Mouse (Mus musculus) c-Kit-positive CD71-positive TER-119-positive erythroid progenitor cells, embryonic 14.5 days (primary cell): ENCODE measurements around the gene Klk1b26.
"Not testable (repeated sequence)": the region's sequence is repeated elsewhere in the genome, so short reads cannot be mapped to it uniquely, and the experiment has no call there.

Experiments
- DNase-seq: peaks from one replicate; pipeline ENCODE4 v3.0.0-alpha.2; 2013; ENCODE audit warnings: low spot score

Klk1b26 gene

DNA sequence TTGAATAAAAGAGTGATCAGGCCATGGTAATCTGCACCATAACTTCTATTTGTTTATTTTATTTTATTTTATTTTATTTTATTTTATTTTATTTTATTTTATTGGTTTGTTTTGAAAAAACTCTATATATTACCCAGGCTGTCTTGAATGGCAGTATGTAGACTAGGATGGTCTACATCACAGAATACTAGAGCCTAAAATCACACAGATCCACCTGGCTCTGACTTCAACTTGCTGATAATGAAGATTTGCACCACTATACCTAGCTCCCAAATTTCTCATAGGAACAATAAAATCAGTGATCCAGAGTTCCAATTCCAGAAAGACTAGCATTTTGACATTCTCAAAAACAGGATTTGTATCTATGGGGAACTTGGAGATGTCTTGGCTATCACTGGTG is at the start of gene Klk1b26:
Gene Klk1b26, plus strand, starts transcription at position 301 of the 400 bp plus-strand sequence.
- DNase-seq, result not testable (repeated sequence)

DNA sequence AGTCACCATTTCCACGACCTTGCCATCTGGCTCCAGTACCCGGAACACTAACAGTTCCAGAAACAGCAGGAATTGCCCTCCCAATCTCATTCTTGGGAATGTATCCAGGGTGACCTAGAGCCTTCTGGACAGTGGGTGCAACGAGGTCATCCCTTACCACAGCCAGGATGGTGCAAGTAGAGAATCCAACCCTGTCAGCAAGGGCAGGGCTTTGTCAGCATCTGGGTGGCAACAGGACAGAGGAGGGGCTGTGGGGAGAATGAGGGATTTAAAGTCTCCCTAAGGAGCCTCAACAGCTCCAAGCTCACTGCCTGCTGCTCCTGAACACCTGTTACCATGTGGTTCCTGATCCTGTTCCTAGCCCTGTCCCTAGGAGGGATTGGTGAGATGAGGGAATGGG is 45.5 kb upstream of the Klk1b26 start, which contains the start of gene Klk1b1:
Gene Klk1b1, plus strand, starts transcription at position 301 of the 400 bp plus-strand sequence.
- no peak for DNase-seq

DNA sequence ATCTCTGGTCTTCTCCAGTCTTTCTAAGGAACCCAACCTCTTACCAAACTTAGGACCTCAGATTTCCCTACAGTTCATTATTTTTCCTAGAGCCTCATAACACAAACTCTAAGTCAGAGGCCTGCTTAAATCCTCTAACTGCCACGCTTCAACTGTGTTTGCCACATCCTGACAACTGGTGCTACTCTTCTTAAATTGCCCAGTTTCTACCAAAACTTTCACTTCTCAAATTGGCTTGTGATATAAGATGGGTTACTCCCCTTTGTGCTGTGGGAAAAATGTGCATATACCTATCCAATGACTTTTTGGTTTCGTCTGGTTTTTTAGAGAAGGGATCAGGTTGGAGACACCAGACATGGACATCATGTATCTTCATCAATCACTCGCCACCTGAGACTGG is 44.9 kb upstream of the Klk1b26 start:
- DNase-seq, result no peak

DNA sequence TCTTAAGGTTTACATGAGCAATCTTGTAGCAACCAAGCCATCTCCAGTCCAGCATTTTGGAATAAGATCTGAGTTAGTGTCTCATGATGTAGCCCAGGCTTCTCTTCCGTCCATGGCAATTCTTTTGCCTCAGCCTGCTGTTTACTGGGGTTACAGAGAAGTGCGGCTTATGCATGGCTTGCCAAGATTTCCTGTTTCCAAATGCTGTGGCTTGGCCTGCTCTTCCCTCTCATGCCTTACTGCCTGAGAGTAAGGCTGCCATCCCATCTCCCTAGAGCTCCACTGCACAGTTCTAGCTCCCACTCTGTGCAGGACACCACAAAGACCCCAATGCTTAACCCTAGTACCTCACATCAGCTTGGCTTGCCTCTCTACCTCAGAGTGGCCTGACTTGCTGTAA is 44.4 kb upstream of the Klk1b26 start:
- no peak for DNase-seq

DNA sequence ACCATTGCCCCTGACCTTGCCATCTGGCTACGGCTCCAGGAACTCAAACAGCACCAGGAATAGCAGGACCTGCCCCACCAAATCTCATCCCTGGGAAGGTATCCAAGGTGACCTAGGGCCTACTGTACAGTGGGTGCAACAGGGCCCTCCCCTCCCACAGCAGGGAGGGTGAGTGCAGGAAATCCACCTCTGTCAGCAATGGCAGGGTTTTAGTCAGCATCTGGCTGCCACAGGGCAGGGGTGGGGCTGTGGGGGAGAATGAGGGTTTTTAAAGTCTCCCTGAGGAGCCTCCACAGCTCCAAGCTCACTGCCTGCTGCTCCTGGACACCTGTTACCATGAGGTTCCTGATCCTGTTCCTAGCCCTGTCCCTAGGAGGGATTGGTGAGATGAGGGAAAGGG is 36.2 kb upstream of the Klk1b26 start, which contains the start of gene Klk1b9:
Gene Klk1b9, plus strand, starts transcription at position 301 of the 400 bp plus-strand sequence.
- DNase-seq, result not testable (repeated sequence)

DNA sequence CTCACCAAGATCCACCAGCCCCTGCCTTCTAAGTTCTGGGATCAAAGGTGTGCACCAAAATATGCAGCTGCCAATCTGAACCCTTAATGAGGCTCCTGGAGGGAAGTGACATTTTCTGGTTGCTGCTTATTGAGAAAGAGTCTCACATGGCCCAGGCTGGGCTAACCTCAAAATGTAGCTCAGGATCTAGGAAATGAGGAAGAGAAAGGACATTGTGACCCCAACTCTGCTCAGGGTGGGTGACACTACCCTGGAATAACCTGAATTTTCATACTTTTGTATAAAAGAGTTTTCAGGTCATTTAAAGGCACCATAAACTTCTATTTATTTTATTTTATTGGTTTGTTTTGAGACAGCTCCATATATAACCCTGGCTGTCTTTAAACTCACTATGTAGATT is 26.3 kb upstream of the Klk1b26 start:
- no peak for DNase-seq

DNA sequence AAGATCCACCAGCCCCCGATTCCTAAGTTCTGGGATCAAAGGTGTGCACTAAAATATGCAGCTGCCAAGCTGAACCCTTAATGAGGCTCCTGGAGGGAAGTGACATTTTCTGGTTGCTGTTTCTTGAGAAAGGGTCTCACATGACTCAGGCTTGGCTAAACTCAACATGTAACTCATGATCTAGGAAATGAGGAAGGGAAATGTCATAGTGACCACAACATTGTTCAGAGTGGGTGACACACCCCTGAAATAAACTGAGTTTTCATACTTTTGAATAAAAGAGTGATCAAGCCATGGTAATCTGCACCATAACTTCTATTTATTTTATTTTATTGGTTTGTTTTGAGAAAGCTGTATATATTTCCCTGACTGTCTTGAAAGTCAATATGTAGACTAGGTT is 17.1 kb upstream of the Klk1b26 start:
- DNase-seq, result not testable (repeated sequence)

DNA sequence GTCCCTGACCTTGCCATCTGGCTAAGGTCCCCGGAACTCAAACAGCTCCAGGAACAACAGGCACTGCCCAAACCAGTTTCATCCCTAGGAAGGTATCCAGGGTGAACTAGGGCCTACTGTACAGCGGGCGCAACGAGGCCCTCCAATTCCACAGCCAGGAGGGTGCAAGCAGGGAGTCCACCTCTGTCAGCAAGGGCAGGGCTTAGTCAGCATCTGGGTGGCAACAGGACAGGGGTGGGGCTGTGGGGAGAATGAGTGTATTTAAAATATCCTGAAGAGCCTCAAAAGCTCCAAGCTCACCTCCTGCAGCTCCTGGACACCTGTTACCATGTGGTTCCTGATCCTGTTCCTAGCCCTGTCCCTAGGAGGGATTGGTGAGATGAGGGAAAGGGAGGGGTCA is 16.4 kb upstream of the Klk1b26 start, which contains the start of gene Klk1b11:
Gene Klk1b11, plus strand, starts transcription at position 301 of the 400 bp plus-strand sequence.
- not testable (repeated sequence) for DNase-seq

DNA sequence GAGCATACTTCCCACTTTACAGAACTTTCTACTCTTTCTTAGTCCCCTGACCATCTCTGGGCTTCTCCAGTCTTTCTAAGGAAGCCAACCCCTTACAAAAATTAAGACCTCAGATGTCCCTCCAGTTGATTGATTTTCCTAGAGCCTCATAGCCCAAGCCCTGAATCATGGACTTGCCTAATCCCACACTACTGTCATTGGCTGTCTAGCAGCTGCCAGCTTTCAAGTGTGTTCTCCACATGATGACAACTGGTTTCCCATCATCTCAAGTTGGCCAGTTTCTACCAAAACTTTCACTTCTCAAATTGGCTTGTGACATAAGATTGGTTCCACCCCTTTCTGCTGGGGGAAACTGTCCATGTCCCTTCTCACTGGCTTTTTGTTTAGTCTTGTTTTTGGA is 7.1 kb upstream of the Klk1b26 start:
- no peak for DNase-seq

DNA sequence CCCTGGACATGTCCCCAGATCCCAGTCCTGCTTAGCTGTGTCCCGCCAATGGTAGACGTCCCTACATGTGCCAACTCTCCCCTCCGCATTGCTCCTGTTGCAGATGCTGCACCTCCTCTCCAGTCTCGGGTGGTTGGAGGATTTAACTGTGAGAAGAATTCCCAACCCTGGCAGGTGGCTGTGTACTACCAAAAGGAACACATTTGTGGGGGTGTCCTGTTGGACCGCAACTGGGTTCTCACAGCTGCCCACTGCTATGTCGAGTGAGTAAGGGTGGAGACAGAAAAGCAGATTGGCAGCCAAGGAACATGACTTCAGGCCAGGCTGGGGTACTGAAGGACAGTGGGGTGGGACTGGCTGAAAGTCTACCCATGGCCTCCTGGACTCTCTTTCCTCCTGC is 2.7 kb downstream of the Klk1b26 start:
- DNase-seq, result not testable (repeated sequence)

DNA sequence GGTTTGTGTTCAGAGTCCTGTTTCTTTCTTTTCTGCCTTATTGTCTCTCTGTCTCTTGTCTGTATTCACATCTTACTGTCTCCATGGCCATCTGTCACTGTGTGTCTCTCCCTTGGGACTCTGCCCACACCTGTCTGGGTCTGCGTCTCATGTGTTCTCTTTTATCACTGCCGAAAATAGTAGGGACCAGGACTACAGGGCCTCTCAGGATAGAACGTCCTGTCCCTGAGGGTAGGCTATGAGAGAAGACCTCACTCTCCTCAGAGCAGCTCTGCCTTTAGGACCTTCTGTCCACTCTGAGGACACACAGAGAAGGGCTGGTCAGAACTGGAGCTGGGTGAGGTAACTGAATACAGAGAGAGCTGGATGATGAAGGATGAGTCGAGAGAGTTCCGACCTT is 3.1 kb downstream of the Klk1b26 start:
- DNase-seq, result no peak

DNA sequence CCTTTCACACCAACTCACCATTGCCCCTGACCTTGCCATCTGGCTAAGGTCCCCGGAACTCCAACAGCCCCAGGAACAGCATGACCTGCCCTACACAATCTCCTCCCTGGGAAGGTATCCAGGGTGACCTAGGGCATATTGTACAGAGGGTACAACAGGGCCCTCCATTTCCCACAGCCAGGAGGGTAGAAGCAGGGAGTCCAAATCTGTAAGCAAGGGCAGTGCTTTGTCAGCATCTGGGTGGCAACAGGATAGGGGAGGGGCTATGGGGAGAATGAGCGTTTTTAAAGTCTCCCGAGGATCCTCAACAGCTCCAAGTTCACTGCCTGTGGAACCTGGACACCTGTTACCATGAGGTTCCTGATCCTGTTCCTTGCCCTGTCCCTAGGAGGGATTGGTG is 40.0 kb downstream of the Klk1b26 start, which contains the start of gene Klk1b27:
Gene Klk1b27, plus strand, starts transcription at position 301 of the 400 bp plus-strand sequence.
- DNase-seq, result not testable (repeated sequence)
